ENCODE assay signal across 9 mouse cellular contexts in genomic region chr9:47338221-47338620, GRCm38 (mm10).
A peak's percentile ranks its signal among the peaks of the same experiment; 100 is the strongest.
DNase-seq lines count a peak whose midpoint lies in the region; ATAC-seq and TF ChIP-seq lines count a peak whose summit lies in the region.
"Had no signal": no experiment of that assay in that cellular context is flagged by ENCODE, and none has a peak within 500 bp of the region (broad histone marks: within the 10 kb centered on the region; RNA-seq: fewer than 3 reads in every experiment).

No protein-coding gene starts in this region.

- H3K27ac ChIP-seq in stomach, postnatal 0 days (replicated peaks) = no peak overlapping the region
- no peak overlapping the region for H3K27ac ChIP-seq in forebrain, embryonic 15.5 days (replicated peaks)

- peak; percentile 51 for TF ChIP-seq CTCF in stomach, postnatal 0 days (IDR thresholded peaks at IDR 0.05; ENCODE audit: low read depth)

- no peak overlapping the region for H3K9ac ChIP-seq in stomach, postnatal 0 days (ENCODE audit: low read length)
- no peak overlapping the region for H3K9ac ChIP-seq in forebrain, embryonic 15.5 days (replicated peaks)

- no peak overlapping the region for H3K4me3 ChIP-seq in stomach, postnatal 0 days (ENCODE audit: low read depth, low read length)
- no peak overlapping the region for H3K4me3 ChIP-seq in forebrain, embryonic 15.5 days

- 64% methylated on average over 4 of the region's 4 CpGs for WGBS in stomach, postnatal 0 days
- WGBS in forebrain, embryonic 15.5 days = 65% methylated on average over 4 of the region's 4 CpGs

- peak; percentile 85 for DNase-seq in heart, adult 11 months
- no peak for DNase-seq in heart, adult 9 months (ENCODE audit: low spot score in 2 of 2)
- DNase-seq in right cerebral cortex, adult 18-20 months = peak; percentile 17
- no peak for DNase-seq in right cerebral cortex, postnatal 10 days (ENCODE audit: low spot score in 2 of 2)
- peak; percentile 34 for DNase-seq in cerebellum, adult 9-11 months
- DNase-seq in stomach, postnatal 0 days (ENCODE audit: low spot score) = no peak
- no peak for DNase-seq in left cerebral cortex, adult 11 months (ENCODE audit: low spot score)

- no peaks in the 10 kb centered on the region for H3K4me1 ChIP-seq in stomach, postnatal 0 days (replicated peaks; ENCODE audit: control insufficient read depth, insufficient read depth)
- no peaks in the 10 kb centered on the region for H3K4me1 ChIP-seq in forebrain, embryonic 15.5 days

- H3K4me2 ChIP-seq in stomach, postnatal 0 days (replicated peaks; ENCODE audit: low read depth) = no peak overlapping the region
- no peak overlapping the region for H3K4me2 ChIP-seq in forebrain, embryonic 15.5 days (replicated peaks)

- H3K36me3 ChIP-seq in stomach, postnatal 0 days (ENCODE audit: control insufficient read depth, insufficient read depth, low read length) = no peaks in the 10 kb centered on the region
- no peaks in the 10 kb centered on the region for H3K36me3 ChIP-seq in forebrain, embryonic 15.5 days
- H3K36me3 ChIP-seq: G1E had no signal

- no peak for TF ChIP-seq EP300 in stomach, postnatal 0 days (optimal IDR thresholded peaks at IDR 0.05)

- no peak for ATAC-seq in stomach, postnatal 0 days (ENCODE audit: low FRiP score, low TSS enrichment)
- ATAC-seq in forebrain, embryonic 15.5 days (replicated peaks) = no peak

- no peaks in the 10 kb centered on the region for H3K27me3 ChIP-seq in stomach, postnatal 0 days (ENCODE audit: control insufficient read depth, insufficient read depth, low read length)
- no peaks in the 10 kb centered on the region for H3K27me3 ChIP-seq in forebrain, embryonic 15.5 days

- no peaks in the 10 kb centered on the region for H3K9me3 ChIP-seq in stomach, postnatal 0 days (ENCODE audit: control insufficient read depth, low read length)
- no peaks in the 10 kb centered on the region for H3K9me3 ChIP-seq in forebrain, embryonic 15.5 days

Comparison
In these comparisons a context has a peak if more than half of its experiments do, and no peak if none do; other contexts are left out.
1. DNase-seq: peak in heart, adult 11 months (single experiment), right cerebral cortex, adult 18-20 months (single experiment) and cerebellum, adult 9-11 months (single experiment); none in heart, adult 9 months (0 of 2), right cerebral cortex, postnatal 10 days (0 of 2), stomach, postnatal 0 days (single experiment) and left cerebral cortex, adult 11 months (single experiment).